Mouse (Mus musculus): Measurements from ENCODE around the gene Maats1. TPM values are rescaled to one million over a fixed set of nuclear protein-coding genes. Genes with fewer than 3 reads are reported as not detected.

Maats1 gene
- total RNA-seq, 2 experiments from 2014 or later: not detected

DNA sequence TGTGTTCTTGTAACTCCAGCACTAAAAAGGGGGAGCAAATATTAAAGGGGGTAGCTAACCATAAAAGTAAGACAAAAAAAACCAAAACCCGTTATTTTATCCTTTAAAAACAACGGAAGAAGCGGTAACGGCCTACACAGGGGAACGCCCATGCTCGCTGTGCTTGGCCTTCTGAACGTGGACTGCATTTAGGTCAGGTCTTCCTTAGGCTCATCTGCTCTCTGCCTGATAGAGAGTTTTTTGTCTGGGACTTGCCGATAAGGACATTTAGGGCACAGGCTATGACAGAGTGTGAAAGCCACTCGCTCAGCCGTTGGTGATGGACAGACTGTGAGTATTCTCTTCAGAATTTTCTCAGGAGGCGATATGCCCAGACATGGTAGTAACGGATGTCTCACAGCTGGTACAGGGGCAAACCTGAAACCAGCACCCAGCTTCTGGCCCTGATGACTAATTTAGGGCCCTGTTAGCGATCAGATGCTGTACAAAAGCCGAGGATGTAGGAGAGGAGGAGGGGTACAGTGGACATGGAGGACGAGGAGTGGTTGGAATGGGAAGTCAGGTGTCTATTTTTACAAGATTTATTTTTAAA, 29.9 kb upstream of the Maats1 start:
- intact Hi-C loops (cut with DNase I): no loop called here
- no peak for DNase-seq

DNA sequence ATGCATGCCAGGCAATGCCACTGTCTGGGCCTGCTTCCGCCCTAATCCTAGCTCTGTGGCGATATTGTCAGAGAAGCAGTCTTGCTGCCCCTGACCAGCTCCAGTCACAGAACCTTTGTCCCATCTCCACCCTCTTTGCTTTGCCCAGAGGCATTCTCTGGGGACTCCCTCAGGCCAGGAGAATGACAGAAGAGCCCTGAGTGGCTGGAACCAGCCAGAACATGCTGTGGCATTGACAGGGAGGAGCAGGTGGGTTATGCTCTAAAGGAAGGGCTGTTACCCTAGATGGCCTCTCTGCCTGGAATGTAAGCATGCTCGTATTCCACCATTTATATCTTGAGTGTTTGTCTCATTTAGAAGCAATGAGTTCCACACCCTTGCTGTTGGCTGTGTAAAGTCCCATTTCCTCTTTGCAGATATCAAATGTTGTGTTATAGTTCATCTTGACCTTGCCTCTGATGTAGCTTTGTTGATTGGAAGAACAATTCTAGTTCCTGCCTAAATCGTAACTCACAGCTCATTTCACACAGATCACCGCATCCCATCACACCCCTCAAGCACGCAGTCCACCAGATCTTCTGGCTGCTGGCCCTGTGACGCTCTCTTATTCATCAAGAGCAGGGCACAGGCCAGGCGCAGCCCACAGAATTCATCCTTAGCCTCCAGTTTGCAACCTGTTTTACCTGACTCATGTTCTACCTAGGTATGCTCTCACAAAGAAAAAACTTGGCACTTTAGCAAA, 28.9 kb upstream of the Maats1 start:
- DNase-seq: peak; percentile 61 to 64
- intact Hi-C loops (cut with DNase I): no loop called here

DNA sequence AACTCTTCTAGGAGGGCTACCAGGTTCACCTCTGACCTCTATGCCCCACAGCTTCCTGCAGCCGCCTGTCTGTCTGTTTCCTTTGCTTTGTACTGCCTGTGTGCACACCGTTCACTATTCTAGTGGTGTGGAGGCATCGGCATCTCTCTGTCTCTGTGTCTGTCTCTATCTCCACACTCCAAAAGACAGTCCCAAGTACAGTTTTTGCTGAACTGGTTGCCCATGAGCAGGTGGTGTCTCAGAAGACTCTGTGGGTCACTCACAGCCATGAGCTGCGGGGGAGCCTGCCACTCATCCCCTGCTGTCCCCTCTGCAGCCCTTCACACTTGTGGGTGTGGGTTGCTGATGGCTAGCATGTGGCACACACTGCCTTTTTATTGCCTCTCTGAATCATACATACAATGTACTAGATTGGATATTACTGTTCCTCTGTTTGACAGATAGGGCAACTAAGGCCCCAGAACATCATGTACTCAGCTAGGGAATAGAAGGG, 28.1 kb upstream of the Maats1 start:
- no peak for DNase-seq
- intact Hi-C loops (cut with DNase I): no loop called here

DNA sequence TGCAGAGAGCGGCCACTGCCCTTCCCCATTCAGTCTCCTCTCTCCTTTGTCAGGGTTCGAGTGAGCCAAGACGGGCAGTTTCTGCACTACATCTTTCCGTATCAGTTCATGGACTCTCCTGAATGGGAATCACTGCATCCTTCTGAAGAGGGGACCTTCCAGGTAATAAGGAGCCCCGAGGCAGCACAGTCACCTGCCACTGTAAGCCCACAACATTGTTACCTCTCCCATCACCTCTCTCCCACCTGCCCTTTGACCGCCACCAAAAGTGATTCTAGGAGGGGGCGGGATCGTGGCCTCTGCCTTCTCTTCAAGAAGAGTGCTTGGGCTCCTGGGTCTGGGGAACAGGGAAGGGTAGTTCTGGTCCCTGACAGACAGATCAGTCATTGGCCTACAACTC, 27.5 kb upstream of the Maats1 start:
- no peak for DNase-seq
- intact Hi-C loops (cut with DNase I): no loop called here

DNA sequence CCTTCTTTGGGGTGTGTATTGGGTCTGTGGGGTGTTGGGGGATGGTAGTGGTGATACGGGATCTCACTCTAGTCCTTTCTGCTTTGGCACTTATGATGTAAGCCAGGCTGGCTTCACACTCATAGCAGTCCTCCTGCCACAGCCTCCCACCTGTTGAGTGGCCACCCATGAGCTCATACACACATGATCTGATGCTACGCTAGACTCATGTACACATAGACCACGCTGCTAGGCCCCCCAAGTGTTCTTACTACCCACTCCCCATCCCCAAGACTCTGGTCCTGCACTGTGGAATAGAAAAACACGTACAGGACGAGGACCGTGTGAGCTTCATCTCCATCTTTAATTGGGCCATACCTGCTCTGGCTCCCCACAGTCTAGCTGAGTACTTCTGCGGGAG, 27.1 kb upstream of the Maats1 start:
- DNase-seq: no peak
- intact Hi-C loops (cut with DNase I): no loop called here

DNA sequence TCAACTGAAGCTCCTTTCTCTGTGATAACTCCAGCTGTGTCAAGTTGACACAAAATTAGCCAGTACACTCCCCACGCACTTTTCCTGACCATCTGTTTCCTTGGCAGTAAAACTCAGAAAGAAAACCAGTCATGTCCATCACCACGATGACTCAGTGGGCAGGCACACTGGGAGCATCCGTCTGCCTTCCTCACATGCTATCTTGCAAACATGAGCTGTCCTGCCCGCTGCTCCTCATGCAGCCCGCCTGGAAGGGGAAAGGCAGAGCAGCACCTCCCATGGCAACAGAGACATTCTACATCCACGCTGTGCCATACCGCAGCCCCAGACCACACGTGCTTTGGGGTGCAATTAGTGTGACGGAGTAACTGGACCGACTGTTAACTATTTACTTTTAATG, 26.4 kb upstream of the Maats1 start:
- intact Hi-C loops (cut with DNase I): no loop called here
- peak; percentile 72 for DNase-seq

DNA sequence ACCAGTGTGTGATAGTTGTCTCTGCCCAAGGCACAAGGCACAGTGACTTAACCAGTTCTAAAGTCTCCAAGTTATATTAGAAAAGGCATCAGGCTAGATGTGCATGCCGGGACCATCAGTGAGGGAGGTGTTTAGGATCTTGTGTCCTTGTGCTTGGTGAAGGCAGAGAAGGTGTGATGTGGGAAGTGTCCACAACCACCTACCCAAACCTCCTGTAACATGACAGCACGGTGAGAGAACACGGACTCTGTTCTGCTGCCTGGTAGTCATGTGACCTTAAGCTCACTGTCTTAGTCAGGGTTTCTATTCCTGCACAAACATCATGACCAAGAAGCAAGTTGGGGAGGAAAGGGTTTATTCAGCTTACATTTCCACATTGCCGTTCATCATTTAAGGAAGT, 24.3 kb upstream of the Maats1 start:
- no peak for DNase-seq
- intact Hi-C loops (cut with DNase I): no loop called here

DNA sequence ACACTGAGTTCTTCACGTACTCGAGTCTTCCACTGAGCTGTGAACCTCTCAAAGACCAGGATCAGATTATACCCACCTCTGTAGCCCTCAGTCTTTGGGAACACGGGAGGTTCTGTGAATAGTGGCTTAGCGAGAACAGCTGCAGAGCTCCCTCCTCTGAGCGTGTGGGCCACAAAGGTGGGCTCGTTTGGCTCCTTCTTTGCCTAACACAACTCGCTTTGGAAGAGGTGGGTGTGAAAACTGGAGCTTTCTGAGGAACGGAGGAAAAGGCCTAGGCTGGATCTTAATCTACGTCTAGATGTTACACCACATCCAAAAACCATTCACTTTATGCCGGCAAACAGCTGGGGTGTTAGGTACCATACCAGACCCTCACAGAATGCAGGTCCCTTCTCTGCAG, 23.4 kb upstream of the Maats1 start:
- no peak for DNase-seq
- intact Hi-C loops (cut with DNase I): no loop called here

DNA sequence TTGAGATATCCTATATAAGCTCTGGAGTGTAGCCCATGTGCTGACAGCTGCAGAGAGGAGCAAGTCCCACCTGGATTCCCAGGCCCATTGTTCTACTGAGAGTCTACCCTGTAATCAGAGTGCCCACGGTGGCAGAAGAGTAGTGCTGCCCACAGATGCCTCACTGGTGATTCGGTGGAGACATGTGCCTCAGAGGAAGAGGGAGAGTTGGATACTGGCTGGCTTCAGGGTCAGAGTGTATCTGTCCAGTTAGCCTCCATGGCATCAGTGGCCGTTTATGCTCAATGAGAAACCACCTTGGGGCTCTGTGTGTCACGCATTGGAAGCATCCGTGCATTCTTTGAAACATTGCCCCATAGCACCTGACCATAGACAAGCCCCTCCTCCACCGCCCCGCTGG, 21.7 kb upstream of the Maats1 start:
- intact Hi-C loops (cut with DNase I): no loop called here
- DNase-seq: no peak

DNA sequence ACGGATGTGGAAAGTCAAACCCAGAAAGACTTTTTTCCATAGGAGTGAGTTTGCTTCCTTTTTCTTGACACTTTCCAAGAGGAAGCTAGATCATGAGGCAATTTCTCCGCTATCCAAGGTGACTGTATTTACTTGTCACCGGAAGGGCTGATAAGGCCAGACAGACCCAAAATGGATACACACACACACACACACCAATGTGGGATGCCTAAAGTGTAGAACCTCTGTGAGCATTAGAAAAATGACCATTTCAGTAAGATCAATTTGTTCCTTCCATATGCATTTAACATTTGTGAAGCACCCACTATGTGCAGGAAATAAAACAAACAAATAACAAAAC, 21.3 kb upstream of the Maats1 start:
- DNase-seq: no peak
- intact Hi-C loops (cut with DNase I): no loop called here

DNA sequence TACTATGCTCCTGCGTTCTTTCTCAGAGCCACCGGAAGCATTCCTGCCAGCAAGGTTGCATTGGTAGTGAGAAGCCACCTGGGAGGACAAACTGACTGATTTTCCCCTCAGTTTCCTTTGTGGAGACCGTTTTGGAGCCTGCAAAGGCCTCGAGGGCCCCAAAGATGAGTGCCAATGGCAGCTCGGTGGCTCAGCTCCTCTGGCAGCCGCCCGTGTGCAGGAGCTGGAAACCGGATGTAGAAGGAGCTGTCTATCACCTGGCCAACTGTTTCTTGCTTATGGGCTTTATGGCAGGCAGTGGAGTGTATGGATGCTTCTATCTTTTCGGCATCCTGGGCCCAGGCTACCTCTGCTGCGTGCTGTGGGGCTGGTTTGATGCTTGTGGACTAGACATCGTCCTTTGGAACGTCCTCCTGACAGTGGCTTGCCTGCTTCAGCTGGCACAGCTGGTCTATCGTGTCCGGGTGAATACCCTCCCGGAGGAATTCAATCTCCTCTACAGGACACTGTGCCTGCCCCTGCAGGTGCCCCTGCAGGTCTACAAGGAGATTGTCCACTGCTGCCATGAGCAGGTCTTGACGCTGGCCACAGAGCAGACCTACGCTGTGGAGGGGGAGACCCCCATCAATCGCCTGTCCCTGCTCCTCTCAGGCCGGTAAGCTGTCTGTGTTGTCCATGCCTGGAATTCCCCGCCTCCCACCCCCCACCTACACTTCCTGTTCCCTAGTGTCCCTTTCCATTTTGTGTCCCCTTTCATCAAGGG, 20.7 kb upstream of the Maats1 start:
- intact Hi-C loops (cut with DNase I): no loop called here
- DNase-seq: no peak

DNA sequence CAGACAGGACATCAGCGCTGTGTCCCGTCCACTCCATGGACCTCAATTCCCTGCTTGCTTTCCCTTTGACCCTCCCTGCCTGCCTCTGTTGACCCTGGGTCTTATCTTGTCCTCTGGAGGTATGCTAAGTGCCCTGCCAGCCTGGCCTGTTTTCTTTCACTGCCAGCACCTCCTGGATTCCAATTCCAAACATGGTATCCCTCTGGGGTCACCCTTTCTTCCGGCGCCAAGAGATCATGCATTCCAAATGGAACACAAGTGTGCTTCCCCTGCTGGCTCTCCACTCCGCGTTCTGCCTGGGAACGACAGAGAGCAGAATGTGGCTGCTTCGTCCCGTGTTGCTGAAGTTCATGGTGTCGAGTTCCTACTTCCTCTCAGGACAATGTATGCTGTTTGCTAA, 20.0 kb upstream of the Maats1 start, which contains the start of gene Popdc2:
Gene Popdc2, plus strand, starts transcription at position 277 of the 400 bp plus-strand sequence.
- intact Hi-C loops (cut with DNase I): loop anchor here (1.0 kb wide), 1 partner anchor 10 kb away; no protein-coding TSS in a partner anchor
- peak; percentile 92 for DNase-seq

DNA sequence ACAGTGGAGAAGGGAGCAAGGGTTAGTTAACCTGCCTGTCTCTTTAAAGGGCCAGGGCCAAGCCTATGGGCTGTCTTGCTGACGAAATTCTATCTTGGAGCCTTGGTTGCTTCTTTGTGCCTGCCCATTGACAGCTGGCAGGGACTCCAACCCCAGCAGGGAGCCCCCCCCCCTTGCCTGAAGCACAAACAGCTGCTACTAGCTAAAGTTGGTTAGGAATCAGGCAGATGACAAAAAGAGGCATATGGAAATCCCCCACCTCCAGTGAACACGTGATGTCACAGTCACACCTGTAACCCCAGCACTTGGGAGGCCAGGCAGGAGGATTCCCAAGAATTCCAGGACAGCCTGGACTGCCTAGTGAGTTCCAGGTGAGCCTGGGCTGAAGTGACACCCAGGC, 18.4 kb upstream of the Maats1 start:
- intact Hi-C loops (cut with DNase I): no loop called here
- no peak for DNase-seq

DNA sequence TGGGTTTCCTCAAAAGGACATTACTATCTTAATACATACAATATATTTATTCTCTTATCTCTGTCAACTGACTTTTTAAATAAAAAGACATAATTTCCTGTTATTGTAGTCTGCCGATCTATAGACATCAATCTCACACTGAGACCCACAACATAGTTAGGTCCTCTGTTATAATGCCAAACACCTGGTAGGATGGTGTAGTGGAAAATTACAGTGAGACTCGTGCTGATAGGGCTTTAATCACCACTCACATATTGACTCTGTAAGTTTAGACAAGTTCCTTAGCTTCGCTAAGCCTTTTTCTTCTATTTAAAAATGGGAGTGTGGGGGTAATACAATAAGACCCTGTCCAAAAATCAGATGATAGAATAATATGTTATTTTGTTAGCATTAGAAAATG, 17.9 kb upstream of the Maats1 start:
- DNase-seq: no peak
- intact Hi-C loops (cut with DNase I): no loop called here

DNA sequence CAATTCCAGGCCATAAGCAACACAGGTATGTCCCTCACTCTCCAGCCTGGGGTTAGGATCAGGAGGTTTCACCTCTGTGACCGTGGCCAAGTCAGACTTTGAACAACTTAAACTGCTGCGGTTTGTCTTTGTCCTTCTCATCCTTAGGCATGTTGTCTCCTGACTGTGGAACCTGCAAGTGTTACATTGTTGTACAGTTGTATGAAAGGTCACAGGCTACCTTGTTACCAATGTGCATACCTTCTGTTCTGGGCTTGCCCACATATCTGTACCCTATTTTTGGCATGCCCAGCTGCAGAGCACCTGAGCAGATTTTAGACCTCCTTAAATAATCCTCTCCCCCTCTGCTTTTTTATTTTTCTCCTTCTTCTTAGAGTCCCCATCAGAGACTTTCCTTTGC, 17.3 kb upstream of the Maats1 start:
- intact Hi-C loops (cut with DNase I): no loop called here
- DNase-seq: peak in 1 of 2 experiments; percentile 7

DNA sequence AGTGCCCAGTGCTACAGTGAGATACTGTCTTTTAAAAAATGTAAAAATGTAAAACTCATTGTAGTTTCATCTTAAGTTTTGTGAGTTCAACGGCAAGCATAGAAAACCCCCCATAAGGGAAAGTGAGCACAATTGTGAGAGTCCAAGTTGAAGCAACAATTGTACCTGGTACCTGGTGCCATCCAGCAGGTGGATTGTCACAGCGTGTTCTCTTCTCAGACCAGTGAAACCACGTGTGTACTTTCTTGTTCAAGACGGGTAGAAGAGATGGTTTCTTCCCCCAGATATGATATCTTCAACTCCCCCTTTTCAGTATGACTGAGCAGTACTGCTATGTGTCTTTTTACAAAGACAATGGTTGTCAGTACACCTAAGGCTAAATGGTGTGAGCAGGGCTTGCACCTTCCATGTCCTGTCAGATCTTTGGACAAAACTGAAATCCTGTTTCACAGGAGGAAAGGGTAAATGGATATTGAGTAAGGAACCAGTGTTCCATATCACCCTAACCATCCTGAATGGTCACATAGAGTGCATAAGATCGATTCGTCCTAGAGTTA, 16.4 kb upstream of the Maats1 start:
- intact Hi-C loops (cut with DNase I): no loop called here
- DNase-seq: no peak

DNA sequence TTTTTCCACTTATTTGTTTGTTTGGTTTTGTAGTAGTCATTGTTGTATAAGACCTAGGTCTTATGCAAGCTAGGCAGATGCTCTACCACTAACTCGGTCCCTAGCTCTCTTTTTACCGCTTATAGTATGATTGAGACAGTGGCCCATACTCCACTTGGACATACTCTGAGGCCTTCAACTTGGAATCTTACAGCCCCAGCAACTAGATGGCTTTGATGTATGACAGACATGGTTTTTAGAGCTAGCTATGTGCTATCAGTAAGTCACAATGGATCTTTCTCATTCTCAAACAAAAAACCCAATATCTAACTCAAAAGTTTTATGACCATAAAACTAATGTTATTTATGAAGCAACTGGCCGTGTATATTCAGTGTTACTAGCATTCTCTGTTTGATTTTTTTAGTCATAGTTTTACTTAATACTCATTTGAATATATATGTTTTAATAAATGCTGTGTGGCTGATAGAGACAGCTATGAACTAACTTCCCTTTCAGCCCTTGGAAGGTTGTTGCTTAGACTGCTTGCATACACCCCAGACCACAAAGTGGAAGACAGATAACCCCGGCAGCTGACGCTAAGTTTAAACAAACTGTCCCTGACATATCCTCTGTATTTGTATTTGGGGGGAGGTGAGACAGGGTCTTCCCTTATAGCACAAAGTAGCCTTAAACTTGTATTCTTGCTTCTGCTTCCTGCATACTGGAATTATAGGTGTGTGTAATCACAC, 12.4 kb upstream of the Maats1 start:
- intact Hi-C loops (cut with DNase I): no loop called here

DNA sequence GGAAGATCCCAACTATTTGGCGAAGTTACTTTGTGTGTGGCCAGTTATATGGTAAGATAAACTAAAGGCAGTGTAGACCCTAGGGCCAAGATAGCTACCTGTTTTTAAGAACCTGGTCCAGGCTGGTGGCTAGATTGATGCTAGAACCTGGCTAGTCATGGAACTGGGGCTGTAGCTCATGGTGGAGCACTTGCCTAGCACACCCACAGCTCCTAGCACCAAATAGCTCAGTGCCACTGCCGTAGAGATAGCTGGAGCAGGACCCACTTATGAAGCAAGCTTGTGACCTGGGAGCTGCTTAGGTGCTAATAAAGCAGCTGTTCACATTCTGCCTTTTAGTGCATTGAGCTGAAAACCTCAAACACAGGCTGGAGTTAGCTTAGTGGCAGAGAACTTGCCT, 11.7 kb upstream of the Maats1 start:
- DNase-seq: peak in 1 of 2 experiments; percentile 36
- intact Hi-C loops (cut with DNase I): no loop called here

More for the DNA sequence above, 12.4 kb upstream of the Maats1 start:
- DNase-seq: no peak

DNA sequence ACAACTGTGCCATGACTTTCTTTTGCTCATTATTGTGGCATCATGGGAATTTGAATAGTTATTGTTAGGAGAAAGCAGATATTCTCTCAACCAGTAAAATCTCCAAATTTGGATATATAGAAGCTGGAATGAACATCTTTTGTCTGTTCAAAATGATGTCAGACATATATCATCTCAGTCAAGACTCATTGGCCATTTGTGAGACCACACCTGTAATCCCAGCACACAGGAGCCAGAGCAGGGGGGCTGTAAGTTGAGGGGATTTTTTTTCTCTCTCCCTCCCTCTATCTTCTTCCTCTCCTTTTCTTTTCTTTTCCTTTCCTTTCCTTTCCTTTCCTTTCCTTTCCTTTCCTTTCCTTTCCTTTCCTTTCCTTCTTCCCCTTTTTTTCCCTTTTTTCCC, 10.9 kb upstream of the Maats1 start:
- intact Hi-C loops (cut with DNase I): loop anchor here (1.0 kb wide), 1 partner anchor 8 kb away; no protein-coding TSS in a partner anchor
- no peak for DNase-seq

DNA sequence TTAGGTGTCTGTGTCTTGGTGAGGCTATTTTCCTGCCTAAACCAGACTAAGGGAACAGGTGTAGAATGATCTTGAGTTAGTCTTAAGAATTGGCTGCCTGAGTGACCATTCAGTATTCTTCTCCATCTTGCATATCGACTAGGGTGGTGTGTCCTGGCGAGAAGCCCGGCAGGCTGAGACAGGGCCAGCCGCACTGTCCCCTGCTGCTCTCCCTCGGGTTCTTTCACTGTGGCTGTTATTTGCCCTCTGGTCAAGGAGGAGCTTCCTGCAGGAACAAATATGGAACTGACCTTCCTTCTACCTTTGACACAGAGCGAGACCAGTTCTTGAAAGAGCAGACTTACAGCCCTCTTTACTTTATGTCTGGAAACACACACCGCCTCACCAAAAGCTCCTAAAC, 10.1 kb upstream of the Maats1 start:
- DNase-seq: peak; percentile 73

DNA sequence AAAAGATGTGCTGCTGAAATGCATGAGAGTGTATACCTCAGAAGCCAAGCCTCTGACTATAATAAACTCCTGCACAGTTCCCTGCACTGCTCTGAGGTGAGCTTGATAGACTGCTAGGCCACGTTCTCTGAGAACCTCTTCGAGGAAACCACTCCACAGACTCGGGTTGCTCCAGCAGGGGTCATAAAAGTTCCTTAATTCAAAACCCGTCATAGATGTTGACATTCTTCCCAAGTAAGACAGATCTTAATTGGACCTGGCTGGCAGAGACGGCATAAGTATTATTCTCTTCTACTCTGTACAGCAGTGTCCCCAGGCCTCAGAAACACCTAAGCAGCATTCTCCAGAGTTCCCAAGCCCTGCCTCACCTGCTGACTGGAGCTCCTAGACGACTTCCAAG, 9.0 kb upstream of the Maats1 start:
- peak in 1 of 2 experiments; percentile 52 for DNase-seq
- intact Hi-C loops (cut with DNase I): no loop called here

More for the DNA sequence above, 10.1 kb upstream of the Maats1 start:
- intact Hi-C loops (cut with DNase I): loop anchor here (1.0 kb wide), 1 partner anchor 9 kb away; no protein-coding TSS in a partner anchor
